Mouse (Mus musculus): ENCODE measurements at regions not wholly inside any gene's neighbourhood (a gene's known extent, or its start where the extent isn't known, plus 50 kb on each side); places are given as distances from the start of the nearest gene placed in this dataset.

- TF ChIP-seq CTCF (IDR thresholded peaks at IDR 0.05; ENCODE audit: low read depth), result no peak
- no peak for TF ChIP-seq EP300 (optimal IDR thresholded peaks at IDR 0.05)
Measured at GRCm38 (mm10) chr13:51953569-51953968, 107.1 kb downstream of the Gadd45g start.
